Mouse (Mus musculus) mesoderm, embryonic 11.5 days (tissue): ENCODE data around the gene Tmem126b.

Experiments
- DNase-seq: peaks from one replicate; pipeline ENCODE4 v3.0.0-alpha.2; 2012; ENCODE audit warnings: low read depth, low spot score

Gene Tmem126b

DNA sequence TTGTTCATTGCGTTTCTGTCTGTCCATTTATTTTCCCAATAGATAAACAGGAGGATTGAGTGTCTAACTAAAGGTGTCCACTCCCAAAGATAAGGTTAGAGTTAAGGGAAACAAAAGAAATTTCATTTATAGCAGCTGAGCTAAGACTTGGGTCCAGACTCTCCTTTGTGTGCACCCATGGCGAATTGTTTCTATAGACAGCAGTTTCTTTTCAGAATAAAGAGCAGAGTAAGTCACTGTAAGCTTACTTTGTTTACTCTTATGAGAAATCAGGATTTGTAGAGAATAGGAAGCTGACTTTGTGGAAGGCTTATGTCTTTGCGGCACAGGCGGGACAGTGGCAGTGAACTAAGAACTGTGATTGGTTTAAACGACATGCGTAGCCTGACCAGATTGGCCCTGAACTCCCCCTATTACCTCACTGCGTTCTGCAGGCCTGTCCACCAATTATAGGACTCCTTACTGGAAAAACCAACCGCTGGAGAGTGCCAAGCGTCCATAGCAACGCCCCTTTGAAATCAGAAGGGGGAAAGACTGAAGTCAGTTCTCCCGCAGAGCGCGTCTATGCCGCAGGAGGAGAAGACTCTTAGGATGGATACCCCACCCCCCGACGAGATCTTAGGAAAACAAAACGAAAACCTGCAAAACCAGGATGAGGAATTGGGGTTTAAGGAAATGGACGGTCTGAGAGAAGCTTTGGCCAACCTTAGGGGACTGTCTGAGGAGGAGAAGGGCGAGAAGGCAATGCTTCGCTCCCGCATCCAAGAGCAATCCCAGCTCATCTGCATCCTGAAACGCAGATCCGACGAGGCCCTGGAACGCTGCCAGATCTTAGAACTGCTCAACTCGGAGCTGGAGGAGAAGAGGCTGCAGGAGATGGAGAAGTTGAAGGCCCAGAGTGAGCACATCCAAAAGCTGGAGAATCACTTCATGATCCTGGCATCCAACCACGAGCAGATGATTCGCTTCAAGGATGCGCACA lies 49.5 kb downstream of the Tmem126b start, which contains the start of gene Ccdc89:
Gene Ccdc89 (plus strand): TSS at position 558 of the 982 bp plus-strand sequence.
- peak; percentile 92 for DNase-seq
